Mouse (Mus musculus): ENCODE measurements around the gene Tspan15. TPM values are rescaled to one million over a fixed set of nuclear protein-coding genes. Genes with fewer than 3 reads are reported as not detected.

Tspan15 gene
- polyA plus RNA-seq, 1 experiment from 2014 or later, result 36.0 TPM

- no peaks in the 10 kb centered on the region for H3K27me3 ChIP-seq (ENCODE audit: control insufficient read depth, insufficient read depth, low read length)
- WGBS, result 87% methylated on average over 7 of the region's 7 CpGs
- H3K9ac ChIP-seq (ENCODE audit: low read depth, low read length), result no peak overlapping the region
- no peak overlapping the region for H3K4me2 ChIP-seq (replicated peaks; ENCODE audit: low read depth, low read length)
- no peaks in the 10 kb centered on the region for H3K36me3 ChIP-seq (ENCODE audit: control insufficient read depth, insufficient read depth, low read length)
- no peak overlapping the region for H3K27ac ChIP-seq (ENCODE audit: low read depth, low read length)
- H3K4me1 ChIP-seq (ENCODE audit: control insufficient read depth, insufficient read depth, low read length), result peaks cover 19% of the 10 kb centered on the region; the same call in 1 of the 2 replicates
- ATAC-seq (ENCODE audit: low FRiP score, low TSS enrichment), result no peak
- no peak overlapping the region for H3K4me3 ChIP-seq (ENCODE audit: low read length)
- H3K9me3 ChIP-seq (ENCODE audit: control insufficient read depth, low read length), result no peaks in the 10 kb centered on the region
These were observed 40.2 kb downstream of the Tspan15 start for GRCm38 (mm10) chr10:62190821-62191220.

DNA sequence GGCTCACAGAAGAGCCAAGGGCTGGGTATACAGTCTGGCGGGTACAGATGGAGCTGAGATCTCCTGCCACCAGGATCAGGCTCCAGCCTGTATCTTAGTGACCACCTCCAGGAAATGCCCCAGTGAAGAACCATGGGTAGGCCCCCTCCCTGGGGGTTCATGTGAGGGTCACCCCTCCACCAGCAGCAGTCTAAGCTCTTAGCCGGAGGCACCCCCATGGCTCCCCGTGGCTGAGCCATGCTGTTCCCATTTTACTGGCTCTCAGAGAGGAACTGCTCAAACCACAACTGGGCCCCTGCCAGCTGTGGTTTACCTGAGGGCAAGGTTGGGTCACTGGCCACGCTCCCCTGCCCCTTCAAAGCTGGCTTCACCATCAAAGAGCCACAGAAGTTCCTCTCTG, 41.1 kb downstream of the Tspan15 start:
- Histone ChIP-seq H3K9me3 (ENCODE audit: control insufficient read depth, low read length) (no peaks in the 10 kb centered on the region), H3K36me3 (ENCODE audit: control insufficient read depth, insufficient read depth, low read length) (no peaks in the 10 kb centered on the region), H3K9ac (ENCODE audit: low read depth, low read length) (no peak overlapping the region), H3K27ac (ENCODE audit: low read depth, low read length) (no peak overlapping the region), H3K4me3 (ENCODE audit: low read length) (no peak overlapping the region), H3K27me3 (ENCODE audit: control insufficient read depth, insufficient read depth, low read length) (no peaks in the 10 kb centered on the region), H3K4me2 (replicated peaks; ENCODE audit: low read depth, low read length) (no peak overlapping the region), H3K4me1 (ENCODE audit: control insufficient read depth, insufficient read depth, low read length) (peaks cover 14% of the 10 kb centered on the region; the same call in 1 of the 2 replicates)
- 68% methylated on average over 4 of the region's 4 CpGs for WGBS
- ATAC-seq (ENCODE audit: low FRiP score, low TSS enrichment), result peak; percentile 44; the same call in 1 of the 2 replicates

GRCm38 (mm10) chr10:62189303-62189702, 41.7 kb downstream of the Tspan15 start:
- H3K4me2 ChIP-seq (replicated peaks; ENCODE audit: low read depth, low read length), result no peak overlapping the region
- 66% methylated on average over 3 of the region's 3 CpGs for WGBS
- no peak for ATAC-seq (ENCODE audit: low FRiP score, low TSS enrichment)
- H3K9me3 ChIP-seq (ENCODE audit: control insufficient read depth, low read length), result no peaks in the 10 kb centered on the region
- H3K27me3 ChIP-seq (ENCODE audit: control insufficient read depth, insufficient read depth, low read length), result no peaks in the 10 kb centered on the region
- peak overlapping the region; percentile 48; the same call in 1 of the 2 replicates for H3K27ac ChIP-seq (ENCODE audit: low read depth, low read length)
- no peak overlapping the region for H3K4me3 ChIP-seq (ENCODE audit: low read length)
- H3K36me3 ChIP-seq (ENCODE audit: control insufficient read depth, insufficient read depth, low read length), result no peaks in the 10 kb centered on the region
- H3K9ac ChIP-seq (ENCODE audit: low read depth, low read length), result no peak overlapping the region
- H3K4me1 ChIP-seq (ENCODE audit: control insufficient read depth, insufficient read depth, low read length), result peaks cover 14% of the 10 kb centered on the region; the same call in 1 of the 2 replicates

DNA sequence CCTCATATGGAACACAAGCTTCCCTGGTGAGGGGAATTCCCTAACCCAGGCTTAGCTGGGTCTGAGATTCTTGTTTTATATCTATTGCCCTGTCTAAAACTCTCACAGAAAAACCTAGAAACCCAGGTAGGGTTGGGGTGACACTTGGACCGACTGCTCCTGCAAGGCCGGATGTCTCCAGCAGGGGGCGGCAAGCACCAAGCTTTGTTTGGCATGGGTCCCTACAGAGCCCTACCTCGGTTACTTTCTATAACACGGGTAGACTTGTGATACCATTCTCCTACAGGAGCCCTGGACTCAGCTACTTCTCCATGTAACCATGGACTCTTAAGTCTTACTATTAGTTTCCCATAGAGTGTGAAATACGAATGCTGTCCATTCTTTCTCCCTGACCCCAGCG, 44.2 kb downstream of the Tspan15 start:
- Histone ChIP-seq H3K27ac (ENCODE audit: low read depth, low read length) (no peak overlapping the region), H3K4me2 (replicated peaks; ENCODE audit: low read depth, low read length) (no peak overlapping the region), H3K36me3 (ENCODE audit: control insufficient read depth, insufficient read depth, low read length) (no peaks in the 10 kb centered on the region), H3K27me3 (ENCODE audit: control insufficient read depth, insufficient read depth, low read length) (peaks cover 4% of the 10 kb centered on the region; the same call in 1 of the 2 replicates), H3K9me3 (ENCODE audit: control insufficient read depth, low read length) (no peaks in the 10 kb centered on the region), H3K4me3 (ENCODE audit: low read length) (no peak overlapping the region), H3K9ac (ENCODE audit: low read depth, low read length) (no peak overlapping the region), H3K4me1 (ENCODE audit: control insufficient read depth, insufficient read depth, low read length) (0 out of 2 replicates have a peak, but pooled peaks cover 3% of the 10 kb centered on the region)
- peak; percentile 38; the same call in 1 of the 2 replicates for ATAC-seq (ENCODE audit: low FRiP score, low TSS enrichment)
- 21% methylated on average over 7 of the region's 7 CpGs for WGBS

DNA sequence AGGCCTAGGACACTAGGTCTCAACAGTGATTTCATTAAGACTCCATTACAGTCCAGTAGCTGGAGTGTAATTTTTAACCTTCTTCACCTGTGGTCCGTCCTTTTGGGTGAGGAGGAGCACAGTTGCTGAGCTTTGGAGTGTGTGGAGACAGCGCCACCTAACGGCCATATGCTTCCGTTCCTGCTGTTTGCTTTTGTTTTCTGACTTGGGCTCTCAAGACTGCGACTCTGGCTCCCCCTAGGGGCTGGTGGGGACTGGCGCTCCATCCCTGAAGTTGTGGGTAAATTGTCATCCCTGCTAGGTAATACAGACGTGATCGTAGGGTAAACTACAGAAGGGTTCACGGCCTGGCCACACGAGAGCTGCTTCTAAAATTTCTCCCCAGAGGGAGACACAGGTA, 48.0 kb downstream of the Tspan15 start:
- 1% methylated on average over 10 of the region's 10 CpGs for WGBS
- ATAC-seq (ENCODE audit: low FRiP score, low TSS enrichment), result peak; percentile 58
- Histone ChIP-seq H3K27me3 (ENCODE audit: control insufficient read depth, insufficient read depth, low read length) (peaks cover 4% of the 10 kb centered on the region; the same call in 1 of the 2 replicates), H3K4me2 (replicated peaks; ENCODE audit: low read depth, low read length) (no peak overlapping the region), H3K4me1 (ENCODE audit: control insufficient read depth, insufficient read depth, low read length) (no peaks in the 10 kb centered on the region), H3K9me3 (ENCODE audit: control insufficient read depth, low read length) (no peaks in the 10 kb centered on the region), H3K27ac (ENCODE audit: low read depth, low read length) (no peak overlapping the region), H3K4me3 (ENCODE audit: low read length) (no peak overlapping the region), H3K36me3 (ENCODE audit: control insufficient read depth, insufficient read depth, low read length) (no peaks in the 10 kb centered on the region), H3K9ac (ENCODE audit: low read depth, low read length) (no peak overlapping the region)

GRCm38 (mm10) chr10:62182471-62183014, 48.5 kb downstream of the Tspan15 start:
- Histone ChIP-seq H3K27ac (ENCODE audit: low read depth, low read length) (no peak overlapping the region), H3K4me1 (ENCODE audit: control insufficient read depth, insufficient read depth, low read length) (no peaks in the 10 kb centered on the region), H3K4me3 (ENCODE audit: low read length) (no peak overlapping the region), H3K36me3 (ENCODE audit: control insufficient read depth, insufficient read depth, low read length) (no peaks in the 10 kb centered on the region), H3K4me2 (replicated peaks; ENCODE audit: low read depth, low read length) (no peak overlapping the region), H3K9ac (ENCODE audit: low read depth, low read length) (no peak overlapping the region), H3K9me3 (ENCODE audit: control insufficient read depth, low read length) (no peaks in the 10 kb centered on the region), H3K27me3 (ENCODE audit: control insufficient read depth, insufficient read depth, low read length) (peaks cover 4% of the 10 kb centered on the region; the same call in 1 of the 2 replicates)
- 73% methylated on average over 6 of the region's 6 CpGs for WGBS
- ATAC-seq (ENCODE audit: low FRiP score, low TSS enrichment), result 0 out of 2 replicates have a peak, but pooled peaks have one; percentile 2

DNA sequence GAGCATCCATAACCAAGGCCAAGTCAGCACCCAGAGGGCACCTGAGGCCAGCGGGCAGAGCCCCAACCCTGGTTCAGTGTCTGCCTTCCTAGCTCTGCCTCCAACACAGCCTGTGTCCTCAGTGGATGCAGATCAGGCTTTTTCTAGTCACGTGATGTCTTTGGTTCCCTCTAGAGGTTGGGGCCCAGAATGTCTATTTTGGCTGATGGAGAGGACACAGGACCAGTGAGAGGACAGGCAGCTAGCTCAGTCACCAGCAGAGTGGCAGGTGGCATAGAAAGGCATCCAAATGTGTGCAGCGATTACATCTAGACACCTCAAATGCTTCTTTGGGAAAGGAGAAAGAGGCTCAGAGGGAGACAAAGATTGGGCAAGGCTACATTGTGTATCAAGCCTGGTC, 49.4 kb downstream of the Tspan15 start:
- Histone ChIP-seq H3K4me3 (ENCODE audit: low read length) (no peak overlapping the region), H3K27me3 (ENCODE audit: control insufficient read depth, insufficient read depth, low read length) (peaks cover 4% of the 10 kb centered on the region; the same call in 1 of the 2 replicates), H3K9ac (ENCODE audit: low read depth, low read length) (no peak overlapping the region), H3K36me3 (ENCODE audit: control insufficient read depth, insufficient read depth, low read length) (no peaks in the 10 kb centered on the region), H3K4me1 (ENCODE audit: control insufficient read depth, insufficient read depth, low read length) (no peaks in the 10 kb centered on the region), H3K9me3 (ENCODE audit: control insufficient read depth, low read length) (no peaks in the 10 kb centered on the region), H3K4me2 (replicated peaks; ENCODE audit: low read depth, low read length) (no peak overlapping the region), H3K27ac (ENCODE audit: low read depth, low read length) (no peak overlapping the region)
- WGBS, result 51% methylated on average over 3 of the region's 3 CpGs
- no peak for ATAC-seq (ENCODE audit: low FRiP score, low TSS enrichment)

DNA sequence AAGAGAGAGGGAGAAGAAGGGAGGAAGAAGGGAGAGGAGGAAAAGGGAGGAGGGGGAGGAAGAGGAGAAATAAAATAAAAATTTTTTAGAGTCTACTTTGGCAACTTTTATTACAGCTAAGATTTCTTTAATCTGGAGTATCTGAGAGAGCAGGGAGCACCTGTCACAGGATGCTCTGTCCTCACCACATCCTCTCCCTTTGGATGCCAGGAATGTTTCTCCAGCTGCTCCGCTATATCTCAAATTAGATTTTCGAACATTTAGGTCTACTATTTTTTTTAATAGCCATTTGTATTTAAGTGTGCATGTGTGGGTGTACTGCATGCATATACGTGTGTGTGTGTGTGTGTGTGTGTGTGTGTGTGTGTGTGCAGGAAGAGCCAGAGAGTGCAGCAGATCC, 51.1 kb downstream of the Tspan15 start:
- H3K36me3 ChIP-seq (ENCODE audit: control insufficient read depth, insufficient read depth, low read length), result no peaks in the 10 kb centered on the region
- H3K27me3 ChIP-seq (ENCODE audit: control insufficient read depth, insufficient read depth, low read length), result peaks cover 4% of the 10 kb centered on the region; the same call in 1 of the 2 replicates
- no peak for ATAC-seq (ENCODE audit: low FRiP score, low TSS enrichment)
- H3K4me1 ChIP-seq (ENCODE audit: control insufficient read depth, insufficient read depth, low read length), result no peaks in the 10 kb centered on the region
- no peaks in the 10 kb centered on the region for H3K9me3 ChIP-seq (ENCODE audit: control insufficient read depth, low read length)
- H3K4me2 ChIP-seq (replicated peaks; ENCODE audit: low read depth, low read length), result no peak overlapping the region
- H3K27ac ChIP-seq (ENCODE audit: low read depth, low read length), result no peak overlapping the region
- no peak overlapping the region for H3K4me3 ChIP-seq (ENCODE audit: low read length)
- H3K9ac ChIP-seq (ENCODE audit: low read depth, low read length), result no peak overlapping the region
- 97% methylated on average over 3 of the region's 3 CpGs for WGBS

DNA sequence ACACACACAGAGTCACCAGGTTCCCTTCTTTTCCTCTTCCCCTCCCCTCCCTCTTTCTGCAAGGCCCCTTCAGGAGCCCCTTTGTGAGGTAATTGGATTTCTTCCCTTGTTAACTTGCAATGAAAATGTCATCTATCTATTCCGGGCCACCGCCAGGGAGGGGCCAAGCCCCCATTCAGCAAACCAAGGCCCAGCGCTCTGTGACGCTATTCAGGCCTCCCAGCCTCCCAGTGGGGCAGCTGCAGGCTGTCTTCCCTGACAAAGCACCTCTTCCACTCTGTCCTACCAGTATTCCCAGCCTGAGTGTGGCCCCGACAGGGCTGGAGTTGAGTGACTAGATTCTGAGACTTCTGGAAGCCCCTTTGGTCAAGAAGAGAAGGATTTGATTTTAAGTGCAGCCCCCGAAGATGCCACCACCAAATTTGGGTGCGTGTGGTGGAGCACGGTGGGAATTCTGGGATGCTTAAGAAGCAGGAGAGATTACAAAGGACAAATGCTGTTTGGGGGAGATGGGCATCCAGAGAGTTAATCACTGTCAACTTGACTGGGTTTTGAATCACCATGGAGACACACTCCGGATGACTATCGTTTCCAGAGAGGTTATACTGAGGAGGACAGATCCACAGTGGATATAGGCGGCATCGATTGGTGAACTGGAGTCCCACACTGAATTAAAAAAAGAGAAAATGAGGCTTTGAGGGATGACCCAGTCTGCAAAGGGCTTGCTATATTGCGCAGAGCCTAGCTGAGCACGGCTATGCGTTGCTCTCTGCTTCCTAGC, 56.3 kb downstream of the Tspan15 start:
- 0 out of 2 replicates have a peak, but pooled peaks have one; percentile 49 for ATAC-seq (ENCODE audit: low FRiP score, low TSS enrichment)
- no peaks in the 10 kb centered on the region for H3K36me3 ChIP-seq (ENCODE audit: control insufficient read depth, insufficient read depth, low read length)

More for the DNA sequence above, 56.3 kb downstream of the Tspan15 start:
- H3K4me1 ChIP-seq (ENCODE audit: control insufficient read depth, insufficient read depth, low read length), result peaks cover 5% of the 10 kb centered on the region; the same call in 1 of the 2 replicates
- H3K27me3 ChIP-seq (ENCODE audit: control insufficient read depth, insufficient read depth, low read length), result no peaks in the 10 kb centered on the region
- WGBS, result 57% methylated on average over 15 of the region's 15 CpGs
- H3K9ac ChIP-seq (ENCODE audit: low read depth, low read length), result no peak overlapping the region
- no peak overlapping the region for H3K27ac ChIP-seq (ENCODE audit: low read depth, low read length)
- H3K9me3 ChIP-seq (ENCODE audit: control insufficient read depth, low read length), result no peaks in the 10 kb centered on the region
- H3K4me2 ChIP-seq (replicated peaks; ENCODE audit: low read depth, low read length), result no peak overlapping the region
- H3K4me3 ChIP-seq (ENCODE audit: low read length), result no peak overlapping the region
